Mouse (Mus musculus): ENCODE results near the gene Ppp1r27.
"Not testable (repeated sequence)": the region's sequence is repeated elsewhere in the genome, so short reads cannot be mapped to it uniquely, and the experiment has no call there.

Gene Ppp1r27

GRCm38 (mm10) chr11:120575940-120576339 lies 25.0 kb upstream of the Ppp1r27 start:
- no peak for DNase-seq (ENCODE audit: low read depth)

GRCm38 (mm10) chr11:120575046-120575445 lies 24.1 kb upstream of the Ppp1r27 start:
- DNase-seq (ENCODE audit: low read depth) = no peak

GRCm38 (mm10) chr11:120574278-120574600 lies 23.3 kb upstream of the Ppp1r27 start:
- peak; percentile 53 for DNase-seq (ENCODE audit: low read depth)

- peak; percentile 87 for DNase-seq (ENCODE audit: low read depth)
These were observed 22.8 kb upstream of the Ppp1r27 start for GRCm38 (mm10) chr11:120573585-120574277.

- peak; percentile 98 for DNase-seq (ENCODE audit: low read depth)
These were observed 22.0 kb upstream of the Ppp1r27 start, which contains the start of gene P4hb for GRCm38 (mm10) chr11:120572752-120573584. Gene P4hb, minus strand, starts transcription at chr11:120573253.

GRCm38 (mm10) chr11:120572417-120572751 lies 21.5 kb upstream of the Ppp1r27 start:
- no peak for DNase-seq (ENCODE audit: low read depth)

- DNase-seq (ENCODE audit: low read depth) = no peak
These were observed 21.0 kb upstream of the Ppp1r27 start for GRCm38 (mm10) chr11:120571754-120572416.

- DNase-seq (ENCODE audit: low read depth) = no peak
These were observed 20.2 kb upstream of the Ppp1r27 start for GRCm38 (mm10) chr11:120571122-120571521.

- DNase-seq (ENCODE audit: low read depth) = no peak
These were observed 17.4 kb upstream of the Ppp1r27 start for GRCm38 (mm10) chr11:120568324-120568723.

GRCm38 (mm10) chr11:120565114-120565513 lies 14.2 kb upstream of the Ppp1r27 start:
- DNase-seq (ENCODE audit: low read depth) = no peak

GRCm38 (mm10) chr11:120562949-120563348 lies 12.0 kb upstream of the Ppp1r27 start:
- no peak for DNase-seq (ENCODE audit: low read depth)

GRCm38 (mm10) chr11:120560952-120561728 lies 10.2 kb upstream of the Ppp1r27 start:
- no peak for DNase-seq (ENCODE audit: low read depth)

- DNase-seq (ENCODE audit: low read depth) = not testable (repeated sequence)
These were observed 7.9 kb upstream of the Ppp1r27 start for GRCm38 (mm10) chr11:120558843-120559242.

GRCm38 (mm10) chr11:120555260-120555659 lies 4.3 kb upstream of the Ppp1r27 start:
- no peak for DNase-seq (ENCODE audit: low read depth)

GRCm38 (mm10) chr11:120554834-120555233 lies 3.9 kb upstream of the Ppp1r27 start:
- no peak for DNase-seq (ENCODE audit: low read depth)

- no peak for DNase-seq (ENCODE audit: low read depth)
These were observed 1.8 kb upstream of the Ppp1r27 start for GRCm38 (mm10) chr11:120552736-120553135.

- DNase-seq (ENCODE audit: low read depth) = no peak
These were observed 734 bp downstream of the Ppp1r27 start for GRCm38 (mm10) chr11:120549986-120550809.

- peak; percentile 95 for DNase-seq (ENCODE audit: low read depth)
These were observed 1.6 kb downstream of the Ppp1r27 start, which contains the start of gene Mcrip1 for GRCm38 (mm10) chr11:120549168-120549945. Gene Mcrip1, minus strand, starts transcription at chr11:120549727.

GRCm38 (mm10) chr11:120548786-120549167 lies 2.2 kb downstream of the Ppp1r27 start:
- DNase-seq (ENCODE audit: low read depth) = no peak

- DNase-seq (ENCODE audit: low read depth) = no peak
These were observed 2.7 kb downstream of the Ppp1r27 start for GRCm38 (mm10) chr11:120548214-120548613.
